Mouse (Mus musculus): ENCODE data around the gene Olfr1353. TPM values are rescaled to one million over a fixed set of nuclear protein-coding genes. Genes with fewer than 3 reads are reported as not detected.
"Not testable (repeated sequence)": the region's sequence is repeated elsewhere in the genome, so short reads cannot be mapped to it uniquely, and the experiment has no call there.

The Olfr1353 gene
- not detected in 2 replicates for polyA plus RNA-seq (2012; rRNA removed)

DNA sequence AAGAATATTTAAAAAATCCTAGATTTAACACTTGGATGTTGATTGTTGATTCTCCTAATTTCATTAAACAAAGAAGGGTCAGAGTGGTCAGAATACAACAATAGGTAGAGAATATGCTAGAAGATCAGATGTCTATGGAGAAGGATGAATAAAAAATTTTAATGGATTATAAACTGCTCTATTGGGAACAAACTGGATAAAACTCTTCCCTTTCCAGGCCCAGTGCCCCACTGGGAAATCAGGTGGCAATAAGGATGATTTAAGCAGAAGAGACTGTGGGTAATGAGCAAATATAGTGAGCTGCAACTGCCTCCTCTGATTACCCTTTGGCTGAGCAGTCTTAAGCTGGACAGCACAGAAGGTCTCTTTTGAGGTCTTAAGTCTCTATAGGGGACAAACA, at the start of gene Olfr1353:
Gene Olfr1353 (plus strand): TSS at position 301 of the 400 bp plus-strand sequence.
- not testable (repeated sequence) for H3K27me3 ChIP-seq (ENCODE audit: control insufficient read depth, insufficient read depth, low read length); H3K4me1 ChIP-seq (ENCODE audit: control insufficient read depth, insufficient read depth, low read length); H3K27ac ChIP-seq (ENCODE audit: control insufficient read depth, insufficient read depth, low read depth, low read length); H3K4me3 ChIP-seq (ENCODE audit: control insufficient read depth, low read depth, low read length); H3K36me3 ChIP-seq (ENCODE audit: control insufficient read depth, insufficient read depth, low read length)

DNA sequence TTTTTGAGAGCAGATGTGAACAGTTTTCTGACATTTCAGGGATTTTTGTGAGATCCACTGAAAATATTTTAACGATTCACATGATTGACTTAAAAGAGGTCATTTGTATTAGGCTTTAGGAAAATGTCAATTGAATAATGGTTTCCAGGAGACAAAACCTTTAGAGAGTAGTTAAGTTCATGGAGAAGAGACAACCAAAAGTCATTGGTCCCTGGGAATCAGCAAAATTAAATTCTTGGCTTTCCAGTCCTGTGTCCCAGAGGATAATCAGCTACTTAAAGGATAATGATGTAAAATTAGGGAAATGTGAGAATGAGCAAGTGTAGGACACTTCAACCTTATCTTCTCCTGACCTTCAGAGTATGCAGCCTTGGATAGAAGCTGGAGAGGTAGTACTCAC, 12.8 kb upstream of the Olfr1353 start, which contains the start of gene Olfr8:
Gene Olfr8 (plus strand): TSS at position 301 of the 400 bp plus-strand sequence.
- not testable (repeated sequence) for H3K4me1 ChIP-seq (ENCODE audit: control insufficient read depth, insufficient read depth, low read length); H3K4me3 ChIP-seq (ENCODE audit: control insufficient read depth, low read depth, low read length); H3K27ac ChIP-seq (ENCODE audit: control insufficient read depth, insufficient read depth, low read depth, low read length); H3K36me3 ChIP-seq (ENCODE audit: control insufficient read depth, insufficient read depth, low read length); H3K27me3 ChIP-seq (ENCODE audit: control insufficient read depth, insufficient read depth, low read length)

DNA sequence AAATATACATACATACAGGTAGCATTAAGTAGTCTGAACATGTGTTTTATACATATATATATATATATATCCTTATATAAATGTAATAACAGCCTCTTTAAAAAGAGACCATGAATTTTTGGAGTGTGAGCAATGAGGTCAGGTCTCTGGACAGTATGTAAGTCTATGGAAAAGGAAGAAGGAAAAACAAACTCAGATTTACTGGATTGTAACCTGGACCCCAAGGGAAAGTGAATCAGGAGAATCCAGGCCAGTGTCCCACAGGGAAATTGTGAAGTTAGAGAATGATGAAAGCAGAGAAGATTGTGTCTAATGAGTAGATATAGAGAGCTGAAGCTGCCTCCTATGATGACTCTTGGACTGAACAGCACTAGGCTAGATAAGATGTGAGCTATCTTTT, 17.6 kb downstream of the Olfr1353 start, which contains the start of gene Olfr1352:
Gene Olfr1352 (plus strand): TSS at position 301 of the 400 bp plus-strand sequence.
- TF ChIP-seq POLR2A (IDR thresholded peaks at IDR 0.05; ENCODE audit: control insufficient read depth, low read depth, low read length) = no peak
- TF ChIP-seq CTCF (IDR thresholded peaks at IDR 0.05; ENCODE audit: control insufficient read depth, insufficient read depth, insufficient replicate concordance, low read depth, low read length) = no peak
- no peak within 1 kb of the TSS for H3K4me3 ChIP-seq (ENCODE audit: control insufficient read depth, low read depth, low read length)
- H3K27me3 ChIP-seq (ENCODE audit: control insufficient read depth, insufficient read depth, low read length) = no peaks in the 10 kb centered on the region
- no peak within 1 kb of the TSS for H3K27ac ChIP-seq (ENCODE audit: control insufficient read depth, insufficient read depth, low read depth, low read length)
- H3K4me1 ChIP-seq (ENCODE audit: control insufficient read depth, insufficient read depth, low read length) = no peaks in the 10 kb centered on the region
- no peaks in the 10 kb centered on the region for H3K36me3 ChIP-seq (ENCODE audit: control insufficient read depth, insufficient read depth, low read length)

DNA sequence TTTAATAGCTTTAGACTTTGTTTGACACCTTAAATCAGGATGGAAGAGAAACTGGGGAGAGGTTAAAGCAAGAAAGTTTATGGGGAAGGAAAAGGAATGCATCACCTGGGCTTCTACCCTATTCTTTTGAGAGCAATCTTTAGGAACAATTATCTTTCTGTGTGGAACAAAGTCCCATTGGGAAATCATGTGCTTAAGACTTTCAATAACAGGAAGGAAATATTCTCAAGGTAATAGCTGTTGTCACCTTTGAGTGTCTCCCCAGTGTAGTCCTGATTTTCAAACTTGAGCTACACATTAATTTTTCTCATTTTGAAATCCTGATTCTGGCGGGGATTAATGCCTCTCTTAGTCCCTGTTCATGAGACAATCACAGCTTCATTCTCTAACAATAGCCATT, 49.1 kb downstream of the Olfr1353 start, which contains the start of gene Olfr1351:
Gene Olfr1351 (plus strand): TSS at position 301 of the 400 bp plus-strand sequence.
- Histone ChIP-seq H3K4me1 (ENCODE audit: control insufficient read depth, insufficient read depth, low read length) (no peaks in the 10 kb centered on the region), H3K27me3 (ENCODE audit: control insufficient read depth, insufficient read depth, low read length) (no peaks in the 10 kb centered on the region), H3K4me3 (ENCODE audit: control insufficient read depth, low read depth, low read length) (no peak within 1 kb of the TSS), H3K36me3 (ENCODE audit: control insufficient read depth, insufficient read depth, low read length) (no peaks in the 10 kb centered on the region), H3K27ac (ENCODE audit: control insufficient read depth, insufficient read depth, low read depth, low read length) (no peak within 1 kb of the TSS)
- TF ChIP-seq CTCF (IDR thresholded peaks at IDR 0.05; ENCODE audit: control insufficient read depth, insufficient read depth, insufficient replicate concordance, low read depth, low read length) = no peak
- TF ChIP-seq POLR2A (IDR thresholded peaks at IDR 0.05; ENCODE audit: control insufficient read depth, low read depth, low read length) = no peak

Other genes starting within 250 kb of the Olfr1353 start
- not detected in 2 replicates for gene Casp14, start 245.0 kb upstream of the Olfr1353 start, polyA plus RNA-seq (2012; rRNA removed)
- 93.9 and 119 TPM in 2 replicates for gene Ccdc105, start 210.2 kb upstream of the Olfr1353 start, polyA plus RNA-seq (2012; rRNA removed)
- 0.65 and 0.85 TPM in 2 replicates for gene Slc1a6, start 182.8 kb upstream of the Olfr1353 start, polyA plus RNA-seq (2012; rRNA removed)
- not detected in 2 replicates for gene Olfr1356, start 111.1 kb upstream of the Olfr1353 start, polyA plus RNA-seq (2012; rRNA removed)
- gene Olfr1355, start 87.8 kb upstream of the Olfr1353 start, polyA plus RNA-seq (2012; rRNA removed) = not detected in 2 replicates
- not detected in 2 replicates for gene Olfr1354, start 50.1 kb upstream of the Olfr1353 start, polyA plus RNA-seq (2012; rRNA removed)
- gene Olfr8, start 12.7 kb upstream of the Olfr1353 start, polyA plus RNA-seq (2012; rRNA removed) = not detected in 2 replicates
- not detected in 2 replicates for gene Olfr1352, start 17.7 kb downstream of the Olfr1353 start, polyA plus RNA-seq (2012; rRNA removed)
- gene Olfr1351, start 49.2 kb downstream of the Olfr1353 start, polyA plus RNA-seq (2012; rRNA removed) = not detected in 2 replicates
- gene Olfr57, start 65.4 kb downstream of the Olfr1353 start, polyA plus RNA-seq (2012; rRNA removed) = 0.12 and 0.19 TPM in 2 replicates
- 0.64 and 0.86 TPM in 2 replicates for gene 2610008E11Rik, start 134.3 kb downstream of the Olfr1353 start, polyA plus RNA-seq (2012; rRNA removed)
- gene Vmn2r80, start 185.5 kb downstream of the Olfr1353 start, polyA plus RNA-seq (2012; rRNA removed) = not detected in 2 replicates

Measured in testis, adult 2 months (tissue).